Mouse (Mus musculus) frontal cortex, adult 2 months (tissue): ENCODE data around the gene Cd8b1. TPM values are rescaled to one million over a fixed set of nuclear protein-coding genes. Genes with fewer than 3 reads are reported as not detected.
"Not testable (repeated sequence)": the region's sequence is repeated elsewhere in the genome, so short reads cannot be mapped to it uniquely, and the experiment has no call there.

Experiments used
- DNase-seq, 2 experiments: peaks; one replicate each; pipeline ENCODE4 v3.0.0; 2022; ENCODE audit warnings: low spot score in 1 of 2; ENCODE audit errors: extremely low spot score in 1 of 2
- polyA plus RNA-seq: library from polyadenylated mRNA; depleted of rRNA; stranded (reverse); fragments of >200 nt; gene quantifications from 2 replicates; pipeline ENCODE4 v1.2.3, GENCODE M21; 2012; rRNA removed

Cd8b1 gene
- not detected in 2 replicates for polyA plus RNA-seq

DNA sequence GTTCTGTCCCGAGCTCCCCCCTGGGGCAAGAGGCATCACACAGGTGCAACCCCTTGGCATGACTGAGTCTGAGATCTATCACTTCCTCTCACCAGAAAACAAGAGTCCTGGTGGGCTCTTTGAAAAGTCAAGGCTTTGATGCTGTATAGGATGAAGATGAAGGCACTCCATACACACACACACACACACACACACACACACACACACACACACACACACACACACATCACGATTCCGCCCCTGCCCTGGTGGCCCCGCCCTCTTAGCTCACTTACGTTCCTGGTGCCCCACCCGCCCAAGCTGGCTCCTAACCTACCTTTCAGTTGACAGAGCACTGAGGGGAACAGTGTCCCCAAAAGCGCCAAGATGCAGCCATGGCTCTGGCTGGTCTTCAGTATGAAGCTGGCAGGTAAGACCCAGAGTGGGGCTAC lies at the start of gene Cd8b1:
Gene Cd8b1, plus strand, starts transcription at position 298 of the 431 bp plus-strand sequence.
- DNase-seq, result no peak

DNA sequence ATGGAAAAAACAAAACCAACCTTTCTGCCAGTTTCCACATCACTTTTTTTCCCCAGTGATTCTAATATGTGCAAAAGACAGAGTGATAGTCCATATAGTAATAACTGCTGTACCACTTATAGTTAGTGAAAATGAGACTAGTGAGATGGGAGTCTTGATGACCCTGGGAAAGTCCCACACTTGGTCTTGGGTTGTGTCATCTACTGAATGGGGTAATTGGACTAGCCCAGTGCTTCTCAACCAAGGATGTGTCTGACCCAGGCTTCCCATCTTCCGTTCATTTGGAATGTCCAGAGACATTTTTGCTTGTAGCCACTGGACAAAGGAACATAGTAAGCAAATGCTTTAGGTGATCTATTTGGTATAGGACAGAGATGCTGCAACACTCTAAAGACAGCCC lies 48.9 kb upstream of the Cd8b1 start:
- no peak for DNase-seq

DNA sequence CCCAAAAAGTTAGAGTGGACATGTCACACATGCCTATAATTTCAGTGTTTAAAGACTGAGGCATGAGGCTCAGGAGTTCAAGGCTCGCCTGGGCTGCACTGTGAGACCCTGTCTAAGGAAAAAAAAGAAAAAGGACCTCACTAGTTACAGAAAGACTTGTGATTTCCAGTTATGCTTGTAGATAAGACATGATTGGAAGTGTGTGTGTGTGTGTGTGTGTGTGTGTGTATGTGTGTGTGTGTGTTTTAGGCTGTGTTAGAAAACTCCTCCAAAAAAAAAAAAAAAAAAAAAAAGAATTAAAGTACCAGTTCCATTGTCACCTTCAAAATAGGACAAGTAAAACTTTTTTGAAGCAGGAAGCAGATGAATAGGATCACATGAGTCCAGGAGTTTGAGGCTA lies 48.0 kb upstream of the Cd8b1 start:
- no peak for DNase-seq

DNA sequence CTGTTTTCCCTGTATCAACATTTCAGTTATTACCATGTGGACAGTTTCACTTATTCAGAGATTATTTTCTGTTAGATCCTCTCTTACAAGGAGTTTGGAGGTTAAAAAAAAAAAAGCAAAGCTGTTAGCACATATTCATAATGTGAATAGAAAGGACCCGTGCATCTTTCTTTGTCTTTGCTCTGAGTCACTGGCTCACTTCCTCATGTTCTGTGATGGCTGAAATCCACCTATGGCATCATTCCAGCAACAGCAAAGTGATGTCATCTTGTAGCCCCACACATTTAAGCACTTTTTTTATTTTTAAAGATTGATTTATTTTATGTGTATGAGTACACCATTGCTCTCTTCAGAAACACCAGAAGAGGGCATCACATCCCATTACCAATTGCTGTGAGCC lies 43.2 kb upstream of the Cd8b1 start:
- DNase-seq, result no peak

DNA sequence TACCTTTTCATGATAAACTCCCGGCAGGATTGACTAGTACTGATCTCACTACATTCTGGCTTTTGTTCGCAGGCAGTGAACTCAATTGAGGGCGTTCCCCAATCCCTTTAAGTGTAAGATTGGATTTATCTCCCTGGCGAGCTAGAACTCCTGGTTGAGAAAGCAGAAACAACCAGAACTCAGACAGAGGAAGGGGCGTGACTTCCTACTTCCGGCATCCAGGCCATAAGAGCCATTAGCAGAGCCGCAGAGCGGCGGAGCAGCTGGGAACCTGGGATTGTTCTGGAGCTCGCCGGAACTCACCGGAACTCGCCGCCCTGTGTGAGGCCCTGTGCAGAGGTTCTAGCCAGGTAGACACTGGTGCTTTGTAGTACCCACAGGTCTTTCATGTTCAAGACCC lies 29.1 kb upstream of the Cd8b1 start:
- no peak for DNase-seq

DNA sequence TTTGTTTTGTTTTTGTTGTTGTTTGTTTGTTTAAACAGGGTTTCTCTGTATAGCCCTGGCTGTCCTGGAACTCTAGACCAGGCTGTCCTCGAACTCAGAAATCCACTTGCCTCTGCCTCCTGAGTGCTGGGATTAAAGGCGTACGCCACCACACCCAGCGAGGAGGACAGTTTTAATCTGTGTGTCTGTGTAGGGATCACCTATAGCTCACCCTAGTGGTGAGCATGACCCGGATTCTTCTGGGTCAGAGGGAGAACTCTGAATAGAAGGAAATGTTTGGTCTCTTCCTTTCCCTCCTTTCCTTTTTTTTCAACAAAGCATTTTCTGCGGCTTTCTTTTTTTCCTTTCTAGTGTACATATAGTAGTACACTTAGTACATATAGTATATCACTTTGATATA lies 27.3 kb upstream of the Cd8b1 start:
- no peak for DNase-seq

DNA sequence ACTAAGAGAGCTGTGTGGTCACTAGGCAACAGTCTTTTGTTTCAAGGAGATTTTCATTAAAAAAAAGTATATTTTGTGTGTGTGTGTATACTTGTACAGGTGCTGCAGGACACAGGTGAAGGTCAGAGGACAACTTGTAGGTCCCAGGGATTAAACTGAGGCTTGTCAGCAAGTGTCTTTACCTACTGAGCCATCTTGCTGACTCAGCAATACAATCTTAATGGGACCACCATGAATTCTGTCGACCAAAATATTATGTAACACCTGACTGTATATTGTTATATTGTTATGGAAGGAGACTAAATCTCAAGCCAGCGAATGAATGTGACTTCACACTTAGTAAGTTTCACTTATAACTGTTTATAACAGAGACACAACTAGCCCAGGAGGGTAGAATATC lies 24.5 kb upstream of the Cd8b1 start:
- DNase-seq, result no peak

DNA sequence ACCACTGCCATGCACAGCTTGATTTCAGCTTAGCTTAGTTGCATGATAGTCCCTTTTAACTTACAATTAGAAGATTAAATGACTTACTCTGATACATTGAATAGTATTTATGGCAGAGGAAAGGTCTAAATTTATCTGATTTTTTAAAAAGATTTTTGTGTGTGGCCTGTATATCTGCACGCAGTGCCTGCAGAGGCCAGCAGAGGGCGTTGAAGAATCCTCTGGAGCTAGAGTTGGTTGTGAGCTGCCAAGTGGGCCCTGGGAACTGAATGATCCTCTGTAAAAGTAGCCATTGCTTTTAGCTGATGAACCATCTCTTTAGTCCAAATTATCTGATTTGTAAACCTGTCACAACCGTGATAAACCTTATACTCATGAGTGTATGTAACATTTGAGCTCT lies 23.8 kb upstream of the Cd8b1 start:
- DNase-seq, result peak in 1 of 2 experiments; percentile 13

DNA sequence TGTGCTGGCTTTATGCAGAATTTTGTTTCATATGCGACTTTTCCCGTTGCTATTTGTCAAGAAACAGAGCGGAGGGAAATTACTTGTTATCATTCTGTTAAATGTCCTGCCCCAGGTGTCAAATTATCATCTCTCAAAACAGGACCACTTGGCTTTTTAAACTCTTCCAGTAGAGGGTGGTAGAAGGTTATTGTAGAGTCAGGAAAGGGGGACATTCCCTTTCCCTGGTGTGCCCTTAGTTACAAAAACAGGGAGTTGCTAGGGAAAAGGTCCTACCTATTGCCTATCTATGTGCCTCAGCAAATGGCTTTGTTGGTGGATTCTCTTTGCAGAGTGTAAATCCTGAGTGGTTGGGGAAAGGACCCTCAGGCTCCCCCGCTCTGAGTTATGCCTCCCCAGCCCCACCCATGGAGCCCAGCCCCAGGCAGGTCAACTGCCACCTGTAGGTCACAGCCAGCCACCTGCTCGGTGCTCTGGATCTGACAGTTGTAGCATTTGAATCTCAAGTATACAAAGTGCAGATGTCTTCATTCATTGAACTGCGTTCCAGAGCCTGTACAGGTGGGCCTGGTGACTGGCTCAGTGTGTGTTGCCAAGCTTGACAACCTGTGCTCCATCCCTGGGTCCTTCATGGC lies 20.4 kb upstream of the Cd8b1 start:
- DNase-seq, result peak in 1 of 2 experiments; percentile 17

DNA sequence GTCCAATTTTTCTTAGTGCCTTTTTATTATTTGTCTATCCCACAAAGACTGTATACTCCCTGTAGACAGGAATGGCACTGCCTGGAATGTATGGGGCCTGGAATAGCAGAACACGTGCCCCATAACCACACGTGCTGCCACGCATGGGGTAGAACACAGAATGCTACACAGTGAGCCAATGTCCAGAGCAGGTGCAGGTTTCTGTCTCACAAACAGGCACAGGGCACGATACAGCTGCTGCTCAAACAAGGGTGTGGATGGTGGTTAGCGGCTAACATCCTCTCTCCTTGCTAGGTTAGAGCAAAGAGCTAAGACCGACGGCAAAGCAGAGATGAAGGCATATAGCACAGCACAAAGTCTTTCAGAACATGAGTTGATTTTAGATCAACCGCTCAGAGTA lies 15.1 kb upstream of the Cd8b1 start:
- DNase-seq, result no peak

DNA sequence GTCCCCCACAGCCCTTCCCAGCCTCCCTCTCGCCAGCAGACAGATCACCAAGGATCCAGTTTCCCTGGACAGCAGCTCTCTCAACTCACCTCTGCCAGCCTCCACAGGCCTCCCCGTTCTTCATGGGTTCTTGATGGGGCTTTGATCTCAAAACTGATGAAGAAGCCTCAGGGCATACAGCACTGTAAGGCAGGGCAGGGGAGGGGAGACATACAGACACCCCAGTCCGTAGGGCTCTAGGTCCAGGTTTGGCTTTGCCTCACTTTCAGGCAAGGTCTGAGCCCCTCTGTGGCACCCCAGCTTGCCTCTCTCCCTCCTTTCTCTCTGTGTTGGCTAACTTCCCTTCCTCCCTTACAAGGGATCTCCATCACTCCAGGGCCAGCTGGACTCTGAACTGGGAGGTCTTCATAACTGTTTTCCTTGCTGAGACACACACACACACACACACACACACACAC lies 733 bp upstream of the Cd8b1 start, which contains the start of gene Smyd1:
Gene Smyd1, minus strand, starts transcription at position 408 of the 458 bp plus-strand sequence.
- no peak for DNase-seq

DNA sequence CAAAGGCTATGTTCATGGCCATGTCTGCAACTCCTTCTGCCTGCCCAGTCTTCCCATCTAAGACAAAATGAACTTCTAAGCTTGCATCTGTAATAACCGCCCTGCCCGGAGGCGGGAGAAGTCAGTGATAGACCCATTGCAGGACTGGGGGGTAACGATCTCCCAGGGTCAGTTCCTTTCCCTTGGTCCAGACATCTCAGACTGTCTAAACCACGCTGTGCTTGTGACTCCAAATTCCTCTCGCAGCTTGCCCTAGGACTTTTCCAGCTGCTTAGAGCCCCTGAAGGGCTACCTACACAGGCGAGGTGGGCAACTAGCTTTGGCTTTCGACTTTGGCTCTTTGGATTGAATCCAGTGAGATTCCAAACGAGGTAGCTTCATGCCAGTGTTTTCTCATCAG lies 2.2 kb downstream of the Cd8b1 start:
- no peak for DNase-seq

DNA sequence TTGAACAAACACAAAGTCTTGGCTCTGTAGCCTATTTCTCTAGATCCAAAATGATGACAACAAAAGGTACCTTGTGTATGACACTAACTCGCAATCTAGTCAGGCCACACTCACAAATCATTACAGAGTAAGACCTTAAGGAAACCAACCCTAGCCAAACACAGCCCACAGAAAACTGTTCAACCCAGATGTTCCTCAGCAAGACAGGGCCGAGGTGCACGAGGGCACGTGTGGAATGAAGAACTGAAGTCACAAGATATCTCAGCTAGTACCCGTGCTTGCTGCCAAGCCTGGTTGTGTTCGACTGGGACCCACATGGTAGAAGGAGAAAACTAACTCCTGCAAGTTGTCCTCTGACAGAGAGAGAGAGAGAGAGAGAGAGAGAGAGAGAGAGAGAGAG lies 7.3 kb downstream of the Cd8b1 start:
- DNase-seq, result no peak

DNA sequence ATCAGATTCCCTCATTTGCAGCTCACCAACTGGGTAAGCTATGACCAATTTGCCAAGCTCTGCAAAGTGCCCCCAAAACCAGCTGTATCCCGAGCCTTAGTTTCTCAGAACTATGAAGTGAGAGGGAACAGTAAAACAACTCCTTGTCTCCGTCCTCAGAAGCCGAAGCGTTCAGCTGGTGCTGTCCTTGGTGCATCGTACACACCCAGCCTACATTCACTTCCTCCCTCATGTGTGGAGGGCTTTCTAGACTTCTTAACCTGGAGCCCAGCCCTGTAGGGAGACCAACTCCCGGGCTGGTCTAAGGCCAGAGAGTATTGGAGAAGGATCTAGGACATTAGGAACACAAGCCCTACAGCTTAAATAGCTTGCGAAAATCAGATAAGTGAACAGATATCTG lies 7.9 kb downstream of the Cd8b1 start:
- DNase-seq, result no peak

DNA sequence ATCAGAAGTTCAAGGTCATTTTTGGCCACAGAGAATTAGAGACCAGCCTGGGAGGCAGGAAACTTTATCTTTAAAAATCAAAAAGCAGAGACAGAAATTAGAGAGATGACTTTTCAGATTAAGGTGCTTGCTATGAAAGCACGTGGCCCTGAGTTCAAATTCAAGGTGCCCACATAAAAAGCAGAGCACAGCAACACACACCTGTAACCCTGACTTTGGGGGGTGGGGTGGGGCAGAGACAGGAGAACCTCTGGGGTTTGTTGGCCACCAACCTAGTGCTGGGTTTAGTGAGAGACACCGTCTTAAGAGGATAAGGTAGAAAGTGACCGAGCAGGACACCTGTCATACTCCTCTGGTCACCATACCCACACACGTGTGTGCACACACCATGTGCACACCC lies 8.9 kb downstream of the Cd8b1 start:
- DNase-seq, result not testable (repeated sequence)

DNA sequence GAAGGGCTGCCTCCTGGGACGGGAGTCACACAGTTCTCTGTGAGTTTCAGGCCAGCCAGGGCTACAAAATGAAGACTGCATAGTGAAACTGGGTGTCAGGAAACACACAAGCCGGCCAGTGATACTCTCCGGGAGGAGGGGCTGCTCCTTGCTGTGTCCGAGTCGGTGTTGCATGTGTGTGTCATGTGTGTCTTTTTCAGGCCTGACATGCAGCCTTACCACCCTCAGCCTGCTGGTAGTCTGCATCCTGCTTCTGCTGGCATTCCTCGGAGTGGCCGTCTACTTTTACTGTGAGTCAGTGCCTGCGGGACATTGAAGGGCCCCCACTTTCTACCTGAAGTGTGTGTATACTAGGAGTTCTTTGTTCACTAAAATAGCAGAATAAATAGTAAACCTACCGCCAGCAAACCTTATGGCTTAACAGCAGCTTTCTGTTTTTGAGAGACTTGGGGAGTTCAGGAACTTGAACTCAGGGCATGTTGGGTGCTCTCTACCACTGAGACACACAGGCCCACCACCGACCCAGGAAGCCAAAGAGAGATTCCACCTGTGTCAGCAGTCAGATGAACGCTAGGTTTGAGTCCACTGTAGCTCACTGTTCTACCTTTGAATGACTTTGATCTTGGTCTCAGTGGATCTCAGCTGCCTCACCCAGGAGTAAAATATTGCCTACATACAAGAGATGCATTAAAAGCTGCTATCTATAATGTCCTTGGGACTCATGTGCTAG lies 9.8 kb downstream of the Cd8b1 start:
- no peak for DNase-seq

DNA sequence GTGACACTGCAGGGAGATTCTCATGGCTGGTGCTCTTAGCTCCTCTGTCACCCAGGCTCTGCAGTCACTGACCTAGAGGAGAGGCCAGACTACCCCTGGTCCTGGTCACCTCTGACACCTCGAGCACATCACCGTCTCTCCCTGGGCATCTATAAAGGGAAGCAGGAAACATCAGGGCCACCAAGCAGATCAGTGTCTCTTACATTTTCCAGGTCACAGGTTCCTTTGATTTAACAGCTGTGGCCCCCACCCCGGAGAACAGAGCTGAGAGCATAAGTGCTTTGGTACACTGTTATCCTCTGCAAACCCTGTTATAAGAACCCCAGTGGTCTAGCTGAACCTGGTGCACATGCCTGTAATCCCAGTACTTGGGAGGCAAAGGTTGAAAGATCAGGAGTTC lies 10.4 kb downstream of the Cd8b1 start:
- no peak for DNase-seq

DNA sequence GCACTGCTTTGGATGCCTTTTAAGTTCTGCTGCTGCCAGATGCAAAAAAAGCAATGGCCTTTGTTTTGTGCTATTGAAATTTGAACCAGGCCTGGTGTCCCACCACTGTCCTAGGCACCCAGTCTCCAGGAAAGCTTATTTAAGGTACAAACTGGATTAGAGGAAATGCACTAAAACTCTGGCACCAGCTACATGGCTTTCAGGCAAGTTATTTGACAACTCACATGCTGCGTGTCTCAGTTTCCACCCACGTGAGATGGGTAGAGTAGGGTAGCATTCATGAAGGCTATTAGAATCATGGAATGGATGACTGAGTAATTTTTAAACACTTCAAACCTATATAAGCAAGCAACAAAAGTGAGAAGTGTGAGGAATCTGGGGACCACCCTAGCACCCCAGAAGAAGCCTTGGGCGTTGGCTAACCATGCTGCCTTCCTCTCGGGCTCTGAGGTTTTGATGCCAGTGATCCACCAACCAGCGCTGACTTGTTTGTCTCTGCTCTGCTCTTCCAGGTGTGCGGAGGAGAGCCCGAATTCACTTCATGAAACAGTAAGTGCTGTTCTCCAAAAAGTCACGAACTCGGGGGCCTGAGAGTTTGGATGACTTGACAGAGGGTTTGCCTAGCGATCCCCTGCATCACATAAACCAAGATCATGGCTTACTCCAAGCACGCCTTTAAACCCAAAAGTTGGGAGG lies 11.1 kb downstream of the Cd8b1 start:
- no peak for DNase-seq

DNA sequence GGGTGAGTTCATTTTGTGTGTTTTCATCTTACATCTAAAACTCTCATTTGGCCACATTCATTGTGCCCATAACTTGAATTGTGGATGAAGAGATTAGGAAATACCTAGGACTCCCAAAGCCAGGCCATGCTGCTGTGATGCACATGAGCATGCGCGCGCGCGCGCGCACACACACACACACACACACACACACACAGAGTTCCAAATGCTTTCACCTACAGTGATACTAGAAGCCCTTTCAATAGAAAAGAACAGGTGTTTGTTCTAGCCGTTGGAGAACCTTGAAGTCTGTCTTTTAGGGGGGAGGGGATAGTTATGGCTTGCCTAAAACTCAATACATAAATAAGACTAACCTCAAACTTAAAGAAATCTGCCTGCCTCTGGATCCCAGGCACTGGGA lies 15.1 kb downstream of the Cd8b1 start:
- DNase-seq, result no peak

DNA sequence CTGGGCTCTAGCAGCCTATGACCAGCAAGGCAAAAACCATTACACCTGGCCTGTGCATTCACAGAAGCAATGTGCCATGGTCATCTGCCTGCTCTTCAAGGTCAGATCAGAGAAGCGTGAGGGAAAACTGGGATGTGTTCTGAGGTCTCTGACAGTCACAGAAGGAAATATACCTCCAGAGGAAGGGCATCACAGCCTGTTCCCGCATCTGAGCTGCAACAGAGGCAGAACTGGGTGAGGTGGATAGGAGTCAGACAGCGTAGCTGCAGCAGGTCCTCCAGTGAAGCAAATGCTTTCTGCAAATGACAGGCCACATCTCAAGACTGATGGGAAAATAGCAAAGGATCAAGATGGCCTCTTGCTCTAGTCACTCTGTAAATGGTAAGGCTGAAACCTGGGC lies 16.4 kb downstream of the Cd8b1 start:
- no peak for DNase-seq

DNA sequence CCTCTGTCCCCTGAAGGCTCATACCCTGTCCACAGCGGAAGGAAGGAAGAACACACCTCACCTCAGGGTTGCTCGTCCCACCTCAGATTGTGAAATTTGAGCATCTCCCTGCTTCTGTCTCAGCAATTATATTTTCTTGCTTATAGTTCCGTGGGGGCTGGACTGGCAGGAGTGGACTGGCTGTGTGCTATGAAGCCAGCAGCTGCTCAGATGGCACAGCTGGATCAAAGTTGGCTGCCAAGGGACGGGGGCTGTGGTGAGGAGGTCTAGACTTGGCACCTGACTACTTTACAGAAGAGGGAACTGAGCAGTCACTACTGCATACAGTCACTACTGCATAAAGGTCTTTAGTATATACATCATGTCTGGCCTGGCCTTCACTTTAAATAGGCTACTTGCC lies 16.8 kb downstream of the Cd8b1 start:
- no peak for DNase-seq

DNA sequence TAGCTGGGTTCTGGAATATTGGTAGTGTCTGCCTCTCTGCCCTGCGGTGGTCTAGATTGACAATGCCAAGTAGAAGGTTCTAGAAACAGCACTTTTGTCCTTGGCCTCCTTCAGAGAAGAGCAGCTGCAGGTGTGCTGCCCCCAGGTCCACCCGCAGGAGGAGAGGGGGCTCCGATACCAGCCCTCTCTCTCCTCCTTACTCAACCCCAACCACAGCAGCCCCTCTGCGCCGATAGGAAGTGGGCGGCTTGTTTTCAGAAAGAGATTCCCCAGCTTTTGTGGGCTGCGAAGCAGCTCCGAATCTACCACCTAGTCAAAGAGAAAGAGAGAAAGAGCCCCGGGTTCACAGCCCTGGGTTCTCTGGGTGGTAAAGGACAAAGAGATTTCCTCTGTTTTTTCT lies 18.6 kb downstream of the Cd8b1 start:
- no peak for DNase-seq
